Mouse (Mus musculus): Measurements from ENCODE around the gene Pde4c. TPM values are rescaled to one million over a fixed set of nuclear protein-coding genes. Genes with fewer than 3 reads are reported as not detected.

Gene Pde4c
- total and polyA plus RNA-seq, 2 experiments from 2014 or later = 0.23 to 0.48 TPM

DNA sequence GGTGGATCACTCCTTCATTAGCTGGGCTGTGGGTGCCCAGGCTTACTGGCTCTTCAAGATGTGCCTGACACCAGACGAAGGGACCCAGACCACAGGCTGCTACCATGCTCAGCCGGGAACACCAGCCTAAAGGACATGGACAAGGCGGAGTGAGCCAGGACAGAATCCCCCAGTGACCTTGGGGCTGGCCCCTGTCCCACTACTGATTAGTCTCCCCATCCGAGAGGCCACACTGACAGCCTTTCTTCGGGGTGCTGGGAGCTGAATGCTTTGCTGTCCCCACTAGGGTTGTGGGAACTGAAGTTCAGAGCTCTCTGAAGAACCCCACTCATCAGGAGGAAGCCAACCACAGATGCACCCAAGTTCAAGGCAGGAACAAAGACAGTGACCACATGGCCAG is 51.7 kb downstream of the Pde4c start:
- no peaks in the 10 kb centered on the region for H3K9me3 ChIP-seq (ENCODE audit: low read length)
- H3K4me2 ChIP-seq (ENCODE audit: low read depth) = peak overlapping the region; percentile 86
- H3K4me1 ChIP-seq (ENCODE audit: insufficient read depth) = peaks cover 22% of the 10 kb centered on the region
- WGBS = 83% methylated on average over 5 of the region's 5 CpGs
- ATAC-seq = no peak
- no peaks in the 10 kb centered on the region for H3K27me3 ChIP-seq (ENCODE audit: insufficient read depth, low read length)
- H3K9ac ChIP-seq = peak overlapping the region; percentile 100
- no peak for DNase-seq
- TF ChIP-seq CTCF (IDR thresholded peaks at IDR 0.05; ENCODE audit: low read depth) = no peak
- no peak overlapping the region for H3K27ac ChIP-seq (ENCODE audit: low read depth, low read length)
- peaks cover 64% of the 10 kb centered on the region for H3K36me3 ChIP-seq (ENCODE audit: insufficient read depth)
- peak overlapping the region; percentile 88 for H3K4me3 ChIP-seq (ENCODE audit: low read depth, low read length)

DNA sequence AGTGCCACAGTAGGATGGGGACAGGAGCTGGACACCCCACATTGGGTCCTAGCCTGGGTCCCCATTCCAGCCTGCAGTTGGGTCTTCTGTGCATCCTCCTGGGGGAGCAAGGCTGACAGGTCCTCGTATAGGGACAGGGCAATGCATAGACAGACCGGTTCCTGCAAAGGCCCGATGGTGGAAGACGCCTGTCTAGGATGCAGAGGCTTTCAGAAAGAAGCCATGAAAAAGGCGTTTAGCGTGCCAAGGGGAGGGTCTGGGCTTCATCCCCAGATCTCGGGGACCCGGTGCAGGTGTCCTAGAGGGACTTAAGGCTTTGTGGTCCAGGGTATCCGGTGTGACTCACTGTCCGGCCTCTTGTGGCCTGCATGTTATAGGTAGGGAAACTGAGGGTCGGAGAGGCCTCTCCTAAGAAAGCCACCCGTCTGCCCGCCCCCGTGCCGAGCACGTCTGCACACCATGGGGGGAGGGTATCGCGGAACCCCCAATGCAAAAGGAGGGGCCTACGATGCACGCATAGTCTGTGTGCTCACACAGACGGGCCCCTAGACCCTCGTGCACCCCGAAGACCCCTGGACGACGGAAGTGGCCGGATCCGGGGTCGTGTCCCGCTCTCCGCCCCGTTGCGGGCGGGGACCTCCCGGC is 52.5 kb downstream of the Pde4c start:
- Histone ChIP-seq H3K36me3 (ENCODE audit: insufficient read depth) (peaks cover 64% of the 10 kb centered on the region), H3K4me1 (ENCODE audit: insufficient read depth) (peaks cover 22% of the 10 kb centered on the region), H3K9me3 (ENCODE audit: low read length) (no peaks in the 10 kb centered on the region), H3K4me2 (ENCODE audit: low read depth) (peak overlapping the region; percentile 86), H3K27ac (ENCODE audit: low read depth, low read length) (peak overlapping the region; percentile 99), H3K4me3 (ENCODE audit: low read depth, low read length) (peak overlapping the region; percentile 88), H3K9ac (peak overlapping the region; percentile 100), H3K27me3 (ENCODE audit: insufficient read depth, low read length) (no peaks in the 10 kb centered on the region)
- 2% methylated on average over 34 of the region's 34 CpGs for WGBS
- TF ChIP-seq CTCF (IDR thresholded peaks at IDR 0.05; ENCODE audit: low read depth) = no peak
- peak; percentile 23 for ATAC-seq
- peak; percentile 61 for DNase-seq

DNA sequence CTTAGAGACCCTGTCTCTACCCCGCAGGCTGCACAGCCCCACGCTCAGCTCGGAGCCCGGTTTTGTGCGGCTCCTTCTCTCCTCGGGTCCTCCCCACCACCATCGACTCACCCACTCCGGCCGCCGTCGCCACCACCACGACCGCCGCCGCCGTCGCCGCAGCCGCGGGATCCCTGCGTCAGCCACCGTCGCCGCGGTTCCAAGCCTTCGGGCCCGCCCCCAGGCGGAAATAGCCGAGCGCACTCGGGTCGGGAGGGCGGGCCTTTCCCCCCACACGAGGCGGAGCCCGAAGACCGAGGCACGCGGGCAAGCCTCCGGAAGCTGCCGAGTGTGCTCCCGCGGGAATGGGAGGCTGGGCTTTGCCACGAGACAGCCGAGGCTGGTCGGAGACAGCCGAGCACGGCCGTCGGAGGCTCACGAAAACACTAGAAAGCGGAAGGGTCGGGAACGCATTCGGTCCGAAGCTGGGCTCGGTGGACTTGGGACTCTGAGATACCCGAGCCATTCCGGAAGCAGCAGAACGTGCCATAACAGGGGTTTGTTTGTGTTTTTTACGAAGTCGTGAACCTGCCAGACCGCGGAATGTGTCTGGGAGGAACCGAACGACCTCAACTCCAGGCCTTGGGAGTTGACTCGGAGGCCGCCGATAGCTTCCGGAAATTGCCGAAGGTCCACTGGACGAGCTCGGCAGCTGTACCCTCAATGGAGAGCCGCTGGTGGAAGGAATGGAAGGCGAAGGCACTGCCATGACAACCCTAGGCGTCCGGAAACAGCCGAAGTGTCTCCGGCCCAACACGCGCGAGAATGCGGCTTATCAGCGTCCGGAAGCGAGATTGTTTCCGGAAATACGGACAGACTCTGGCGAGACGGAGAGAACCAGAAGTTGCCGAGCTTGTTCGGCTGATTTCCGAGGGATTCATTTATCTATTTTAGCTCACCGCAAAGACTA is 53.2 kb downstream of the Pde4c start, which contains the start of gene Pik3r2:
TSS of gene Pik3r2 (minus strand) at position 218 of the 949 bp plus-strand sequence.
- peak; percentile 96 for ATAC-seq
- peak; percentile 100 for DNase-seq
- Histone ChIP-seq H3K27ac (ENCODE audit: low read depth, low read length) (peak within 1 kb of the TSS; percentile 99), H3K4me2 (ENCODE audit: low read depth) (peak within 1 kb of the TSS; percentile 86), H3K27me3 (ENCODE audit: insufficient read depth, low read length) (no peaks in the 10 kb centered on the region), H3K9me3 (ENCODE audit: low read length) (no peaks in the 10 kb centered on the region), H3K4me3 (ENCODE audit: low read depth, low read length) (peak within 1 kb of the TSS; percentile 88), H3K36me3 (ENCODE audit: insufficient read depth) (peaks cover 64% of the 10 kb centered on the region), H3K4me1 (ENCODE audit: insufficient read depth) (peaks cover 22% of the 10 kb centered on the region), H3K9ac (peak within 1 kb of the TSS; percentile 100)
- whole genome bisulfite sequencing = under 1% methylated on average over 88 of the region's 94 CpGs
- no peak for TF ChIP-seq CTCF (IDR thresholded peaks at IDR 0.05; ENCODE audit: low read depth)

DNA sequence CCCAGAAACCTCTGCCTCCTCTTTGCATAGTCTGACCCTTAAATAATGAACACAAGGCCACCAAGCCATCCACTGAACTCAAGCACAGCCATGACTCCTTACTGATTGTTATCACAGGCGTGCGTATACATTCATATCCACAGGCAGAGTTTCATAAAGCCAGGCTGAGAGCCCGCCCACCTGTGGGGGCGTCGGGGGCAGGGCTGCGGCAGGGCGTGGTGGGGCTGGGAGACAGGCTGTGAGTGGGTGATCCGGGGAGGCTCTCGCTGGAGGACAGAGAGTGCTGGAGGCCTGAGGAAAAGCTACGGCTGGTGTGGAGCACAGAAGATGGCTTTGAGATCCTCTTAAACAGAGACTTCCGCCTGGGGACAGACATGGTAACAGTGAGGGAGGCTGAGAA is 56.6 kb downstream of the Pde4c start:
- 85% methylated on average over 11 of the region's 11 CpGs for WGBS
- ATAC-seq = no peak
- H3K36me3 ChIP-seq (ENCODE audit: insufficient read depth) = peaks cover 63% of the 10 kb centered on the region

DNA sequence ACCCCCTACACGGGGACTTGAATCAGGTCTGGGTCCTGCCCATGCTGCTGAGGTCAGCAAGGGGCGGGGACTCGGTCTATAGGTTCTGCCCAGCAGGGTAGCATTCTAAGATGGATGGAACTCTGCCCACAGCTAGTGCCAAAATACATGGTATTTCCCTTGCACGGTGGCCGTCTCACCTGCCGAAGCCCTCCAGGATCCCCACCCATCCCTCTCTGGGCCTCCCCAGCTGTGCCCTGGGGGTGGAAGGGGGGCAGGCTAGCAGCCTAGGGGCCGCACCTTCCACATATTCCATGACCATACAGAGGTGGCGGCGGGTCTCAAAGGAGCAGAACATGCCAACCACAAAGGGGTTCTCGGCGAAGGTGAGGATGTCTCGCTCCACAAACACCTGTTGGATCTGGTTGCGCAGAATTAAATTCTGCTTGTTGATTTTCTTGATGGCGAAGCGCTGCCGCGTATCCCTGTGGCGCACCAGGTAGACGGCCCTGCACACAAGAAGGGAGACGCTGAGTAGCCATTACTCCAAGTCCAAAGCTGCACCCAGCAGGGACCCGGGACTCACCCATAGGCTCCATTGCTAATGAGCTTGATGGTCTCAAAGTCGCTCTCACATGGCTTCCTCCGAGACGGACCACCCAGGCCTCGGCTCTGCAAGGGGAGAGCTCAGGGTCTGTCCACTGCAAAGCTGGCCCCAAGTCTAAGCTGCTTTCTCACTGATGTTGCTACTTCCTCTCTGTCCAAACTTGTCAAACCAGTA is 63.0 kb downstream of the Pde4c start:
- ATAC-seq = no peak
- Histone ChIP-seq H3K27ac (ENCODE audit: low read depth, low read length) (no peak overlapping the region), H3K4me2 (ENCODE audit: low read depth) (no peak overlapping the region), H3K27me3 (ENCODE audit: insufficient read depth, low read length) (no peaks in the 10 kb centered on the region), H3K36me3 (ENCODE audit: insufficient read depth) (peaks cover 67% of the 10 kb centered on the region), H3K9ac (no peak overlapping the region), H3K9me3 (ENCODE audit: low read length) (no peaks in the 10 kb centered on the region), H3K4me3 (ENCODE audit: low read depth, low read length) (no peak overlapping the region), H3K4me1 (ENCODE audit: insufficient read depth) (peaks cover 3% of the 10 kb centered on the region; the same call in 1 of the 2 replicates)
- TF ChIP-seq CTCF (IDR thresholded peaks at IDR 0.05; ENCODE audit: low read depth) = no peak
- DNase-seq = no peak
- WGBS = 87% methylated on average over 25 of the region's 25 CpGs

More for the DNA sequence above, 56.6 kb downstream of the Pde4c start:
- peaks cover 14% of the 10 kb centered on the region for H3K4me1 ChIP-seq (ENCODE audit: insufficient read depth)
- no peaks in the 10 kb centered on the region for H3K27me3 ChIP-seq (ENCODE audit: insufficient read depth, low read length)
- no peaks in the 10 kb centered on the region for H3K9me3 ChIP-seq (ENCODE audit: low read length)
- no peak for DNase-seq
- H3K4me2 ChIP-seq (ENCODE audit: low read depth) = no peak overlapping the region
- no peak overlapping the region for H3K9ac ChIP-seq
- H3K27ac ChIP-seq (ENCODE audit: low read depth, low read length) = no peak overlapping the region
- TF ChIP-seq CTCF (IDR thresholded peaks at IDR 0.05; ENCODE audit: low read depth) = no peak
- no peak overlapping the region for H3K4me3 ChIP-seq (ENCODE audit: low read depth, low read length)

DNA sequence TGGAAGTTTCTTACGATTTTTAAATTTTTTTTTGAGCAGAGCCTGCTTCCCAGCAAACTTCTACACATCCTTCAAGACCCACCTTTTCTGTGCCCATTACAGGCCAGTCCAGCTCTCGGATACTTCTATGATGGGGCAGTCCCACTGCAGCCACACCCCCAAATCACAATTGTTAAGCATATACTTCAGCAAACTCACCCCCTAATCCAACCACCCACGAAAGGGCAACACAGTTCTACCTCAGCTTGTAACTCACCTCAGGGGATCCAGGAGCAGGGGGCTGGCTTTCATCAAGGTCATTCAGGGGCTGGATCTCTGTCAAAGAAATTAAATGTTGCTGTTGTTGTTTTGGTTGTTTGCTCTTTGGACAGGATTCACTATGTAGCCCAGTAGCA is 63.5 kb downstream of the Pde4c start:
- ATAC-seq = no peak
- DNase-seq = no peak
- Histone ChIP-seq H3K9me3 (ENCODE audit: low read length) (no peaks in the 10 kb centered on the region), H3K27me3 (ENCODE audit: insufficient read depth, low read length) (no peaks in the 10 kb centered on the region), H3K4me1 (ENCODE audit: insufficient read depth) (peaks cover 6% of the 10 kb centered on the region; the same call in 1 of the 2 replicates), H3K36me3 (ENCODE audit: insufficient read depth) (peaks cover 61% of the 10 kb centered on the region), H3K9ac (no peak overlapping the region), H3K4me3 (ENCODE audit: low read depth, low read length) (no peak overlapping the region), H3K4me2 (ENCODE audit: low read depth) (no peak overlapping the region), H3K27ac (ENCODE audit: low read depth, low read length) (no peak overlapping the region)
- TF ChIP-seq CTCF (IDR thresholded peaks at IDR 0.05; ENCODE audit: low read depth) = no peak
- 95% methylated on average over 3 of the region's 3 CpGs for WGBS
